ENCODE assay signal across 22 mouse cellular contexts in the genomic region with DNA sequence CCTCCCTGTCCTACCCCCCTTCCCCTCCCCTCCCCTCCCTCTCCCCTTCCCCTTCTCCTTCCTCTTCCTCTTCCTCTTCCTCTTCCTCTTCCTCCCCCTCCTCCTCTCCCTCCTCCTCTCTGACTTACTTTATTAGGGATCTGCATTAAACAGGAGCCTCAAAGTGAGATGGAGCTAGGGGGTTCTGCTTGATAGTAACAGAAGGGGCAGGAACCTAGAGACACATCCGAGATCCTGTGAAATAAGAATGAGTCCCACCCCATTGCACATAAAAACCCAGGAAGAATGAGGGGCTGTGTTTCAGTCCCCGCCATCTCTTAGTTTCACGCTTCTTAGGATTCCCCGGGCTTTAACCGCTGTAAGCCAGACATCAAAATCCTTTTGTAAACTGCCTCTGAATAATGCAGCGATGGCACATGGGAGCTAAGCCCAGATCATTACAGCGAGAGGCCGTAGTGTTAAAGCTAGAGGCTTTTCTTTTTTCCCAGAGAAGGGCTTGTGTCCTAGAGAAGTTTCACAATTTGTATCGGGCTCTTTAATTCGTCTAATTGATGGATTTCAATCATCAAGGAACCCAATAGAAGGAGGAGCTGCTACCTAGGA.
DNase-seq lines count a peak whose midpoint lies in the region; ATAC-seq and TF ChIP-seq lines count a peak whose summit lies in the region.
"Had no signal": no experiment of that assay in that cellular context is flagged by ENCODE, and none has a peak within 500 bp of the region (broad histone marks: within the 10 kb centered on the region; RNA-seq: fewer than 3 reads in every experiment).

No protein-coding gene starts in this region.

- H3K27me3 ChIP-seq in forebrain, postnatal 0 days (ENCODE audit: insufficient read depth, low read length): no peaks in the 10 kb centered on the region
- H3K27me3 ChIP-seq in midbrain, embryonic 15.5 days (replicated peaks): no peaks in the 10 kb centered on the region
- H3K27me3 ChIP-seq: limb, embryonic 13.5 days; liver, embryonic 12.5 days; neural tube, embryonic 12.5 days had no signal

- H3K27ac ChIP-seq in forebrain, postnatal 0 days (ENCODE audit: low read depth, low read length): no peak overlapping the region
- peak overlapping the region; percentile 69 for H3K27ac ChIP-seq in midbrain, embryonic 15.5 days
- H3K27ac ChIP-seq: embryonic facial prominence, embryonic 10.5 days; limb, embryonic 13.5 days; liver, embryonic 12.5 days; neural tube, embryonic 12.5 days had no signal

- H3K4me2 ChIP-seq in forebrain, postnatal 0 days (ENCODE audit: low read depth): 0 out of 2 replicates have a peak overlapping the region, but pooled peaks have one; percentile 19
- peak overlapping the region; percentile 41 for H3K4me2 ChIP-seq in midbrain, embryonic 15.5 days
- H3K4me2 ChIP-seq: limb, embryonic 13.5 days; liver, embryonic 12.5 days; neural tube, embryonic 12.5 days had no signal

- no peaks in the 10 kb centered on the region for H3K36me3 ChIP-seq in forebrain, postnatal 0 days (ENCODE audit: insufficient read depth)
- H3K36me3 ChIP-seq in midbrain, embryonic 15.5 days (replicated peaks): no peaks in the 10 kb centered on the region
- H3K36me3 ChIP-seq: embryonic facial prominence, embryonic 10.5 days; limb, embryonic 13.5 days; liver, embryonic 12.5 days; neural tube, embryonic 12.5 days had no signal

- DNase-seq in heart, adult 11 months: peak; percentile 24
- DNase-seq in heart, postnatal 14 days: no peak
- DNase-seq in brain, embryonic 14.5 days (ENCODE audit: low read depth): peak; percentile 84
- peak; percentile 39 for DNase-seq in forebrain, postnatal 0 days
- no peak for DNase-seq in left cerebral cortex, postnatal 14 days (ENCODE audit: low spot score in 2 of 2)
- no peak for DNase-seq in gastrocnemius, adult 18-20 months (ENCODE audit: low spot score)
- DNase-seq: adrenal gland, postnatal 14 days; cerebellum, postnatal 10 days; gastrocnemius, postnatal 36 days; heart, postnatal 36 days; kidney, adult 11 months; kidney, postnatal 4 days; lung, adult 18-20 months; lung, postnatal 14 days; thymus, adult 18-20 months; thymus, postnatal 4 days had no signal

- no peak for TF ChIP-seq POLR2A in brain, embryonic 14.5 days (IDR thresholded peaks at IDR 0.05; ENCODE audit: borderline replicate concordance, extremely low read depth, insufficient read depth, insufficient read length, poor library complexity, severe bottlenecking)

- H3K4me3 ChIP-seq in forebrain, postnatal 0 days (ENCODE audit: low read depth, low read length): no peak overlapping the region
- no peak overlapping the region; the same call in 1 of the 2 replicates for H3K4me3 ChIP-seq in midbrain, embryonic 15.5 days
- H3K4me3 ChIP-seq: embryonic facial prominence, embryonic 10.5 days; limb, embryonic 13.5 days; liver, embryonic 12.5 days; neural tube, embryonic 12.5 days had no signal

- H3K4me1 ChIP-seq in forebrain, postnatal 0 days (ENCODE audit: insufficient read depth): 0 out of 2 replicates have a peak, but pooled peaks cover 6% of the 10 kb centered on the region
- H3K4me1 ChIP-seq in midbrain, embryonic 15.5 days: peaks cover 13% of the 10 kb centered on the region
- H3K4me1 ChIP-seq: embryonic facial prominence, embryonic 10.5 days; limb, embryonic 13.5 days; liver, embryonic 12.5 days; neural tube, embryonic 12.5 days had no signal

- H3K9ac ChIP-seq in forebrain, postnatal 0 days: no peak overlapping the region
- H3K9ac ChIP-seq in midbrain, embryonic 15.5 days: no peak overlapping the region
- H3K9ac ChIP-seq: limb, embryonic 13.5 days; liver, embryonic 12.5 days; neural tube, embryonic 12.5 days had no signal

- WGBS in forebrain, postnatal 0 days: 16% methylated on average over 10 of the region's 10 CpGs
- WGBS in midbrain, embryonic 15.5 days: 9% methylated on average over 10 of the region's 10 CpGs

- ATAC-seq in forebrain, postnatal 0 days: peak; percentile 61; the same call in 1 of the 2 replicates
- ATAC-seq in midbrain, embryonic 15.5 days (replicated peaks): peak; percentile 73
- ATAC-seq: CD4-positive, CD25-positive, alpha-beta regulatory T cell, adult 4 months; liver, embryonic 12.5 days had no signal

- H3K9me3 ChIP-seq in forebrain, postnatal 0 days (ENCODE audit: low read length): no peaks in the 10 kb centered on the region
- H3K9me3 ChIP-seq in midbrain, embryonic 15.5 days: no peaks in the 10 kb centered on the region
- H3K9me3 ChIP-seq: embryonic facial prominence, embryonic 10.5 days; limb, embryonic 13.5 days; neural tube, embryonic 12.5 days had no signal

- intact Hi-C loops in heart, postnatal 14 days (cut with DNase I): no loop called here
- intact Hi-C loops in left cerebral cortex, postnatal 14 days (cut with DNase I): no loop called here

- no peak for TF ChIP-seq CTCF in brain, embryonic 14.5 days (IDR thresholded peaks at IDR 0.05; ENCODE audit: borderline replicate concordance, extremely low read depth, insufficient read depth, insufficient read length)
- no peak for TF ChIP-seq CTCF in forebrain, postnatal 0 days (IDR thresholded peaks at IDR 0.05; ENCODE audit: low read depth)

Comparison
In these comparisons a context has a peak if more than half of its experiments do, and no peak if none do; other contexts are left out.
1. DNase-seq: peak in heart, adult 11 months (single experiment), brain, embryonic 14.5 days (single experiment) and forebrain, postnatal 0 days (single experiment); none in heart, postnatal 14 days (0 of 2), left cerebral cortex, postnatal 14 days (0 of 2) and gastrocnemius, adult 18-20 months (single experiment).